Comparison of ENCODE assay signal across 8 mouse cellular contexts in the genomic region with DNA sequence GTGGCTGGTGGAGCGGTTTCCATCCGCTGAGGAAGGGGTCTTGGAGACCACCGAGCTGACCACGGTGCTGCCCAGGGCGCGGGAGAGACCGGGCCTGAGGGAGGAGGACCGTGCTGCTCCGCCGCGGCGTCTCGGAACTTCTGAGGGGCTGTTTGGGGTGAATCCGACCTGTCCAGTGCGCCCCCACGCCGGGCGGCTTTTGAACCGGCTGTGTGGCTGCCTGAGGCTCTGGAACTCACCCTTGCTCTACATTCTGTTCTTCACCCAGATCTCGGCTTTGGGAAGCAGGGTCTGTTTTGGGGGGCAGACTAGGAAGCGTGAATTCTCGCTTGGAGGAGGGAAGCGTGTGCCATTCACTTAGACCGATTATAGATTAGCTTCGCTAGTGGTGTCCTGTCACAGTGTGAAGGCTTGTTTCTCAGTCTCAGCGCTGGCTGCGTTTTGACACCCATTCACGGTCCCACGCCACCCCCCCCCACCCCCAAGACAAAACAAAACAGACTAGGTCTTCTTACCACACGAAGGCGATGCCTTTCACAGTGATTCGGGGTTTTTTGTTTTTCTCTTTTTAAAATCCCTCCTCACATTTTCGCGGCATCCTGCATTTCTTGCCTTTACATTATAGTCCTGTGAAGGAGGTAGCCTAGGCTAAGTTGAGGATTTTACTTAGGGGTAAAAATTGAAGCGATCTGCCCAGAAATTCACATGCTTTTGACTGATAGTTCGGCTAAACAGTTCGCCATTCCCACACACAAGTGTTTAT. TPM values are rescaled to one million over a fixed set of nuclear protein-coding genes. Genes with fewer than 3 reads are reported as not detected.
DNase-seq lines count a peak whose midpoint lies in the region; ATAC-seq lines count a peak whose summit lies in the region.

No protein-coding gene starts in this region.

- H3K36me3 ChIP-seq in heart, embryonic 10.5 days = peaks cover 21% of the 10 kb centered on the region
- peaks cover 24% of the 10 kb centered on the region for H3K36me3 ChIP-seq in embryonic facial prominence, embryonic 10.5 days (replicated peaks)
- H3K36me3 ChIP-seq in intestine, embryonic 14.5 days (ENCODE audit: control insufficient read depth, insufficient read depth, low read length) = no peaks in the 10 kb centered on the region
- H3K36me3 ChIP-seq in megakaryocyte, embryonic 14.5 days (replicated peaks; ENCODE audit: low read length) = peaks cover 18% of the 10 kb centered on the region

- H3K4me1 ChIP-seq in heart, embryonic 10.5 days = peaks cover 6% of the 10 kb centered on the region; the same call in 1 of the 2 replicates
- peaks cover 16% of the 10 kb centered on the region for H3K4me1 ChIP-seq in embryonic facial prominence, embryonic 10.5 days
- peaks cover 9% of the 10 kb centered on the region for H3K4me1 ChIP-seq in intestine, embryonic 14.5 days (replicated peaks; ENCODE audit: control insufficient read depth, insufficient read depth, low read length)
- H3K4me1 ChIP-seq in megakaryocyte, embryonic 14.5 days = peaks cover 54% of the 10 kb centered on the region

- no peak for DNase-seq in heart, embryonic 10.5 days (ENCODE audit: low spot score)
- DNase-seq in heart, postnatal 14 days = no peak
- DNase-seq in CD4-positive, CD25-positive, alpha-beta regulatory T cell, adult 2 months (ENCODE audit: low read depth, low spot score) = peak; percentile 68
- no peak for DNase-seq in embryonic facial prominence, embryonic 10.5 days (ENCODE audit: low spot score)
- DNase-seq in intestine, embryonic 14.5 days (ENCODE audit: low spot score) = peak; percentile 56
- DNase-seq in layer of hippocampus, adult 8-10 months (ENCODE audit: low spot score in 2 of 2) = no peak
- no peak for DNase-seq in cerebellum, adult 18-20 months

- peak; percentile 79 for ATAC-seq in intestine, embryonic 14.5 days (replicated peaks; ENCODE audit: low FRiP score, low TSS enrichment, low read depth)

- peak overlapping the region; percentile 100 for H3K27ac ChIP-seq in heart, embryonic 10.5 days
- H3K27ac ChIP-seq in embryonic facial prominence, embryonic 10.5 days (replicated peaks) = peak overlapping the region; percentile 96
- peak overlapping the region; percentile 95 for H3K27ac ChIP-seq in intestine, embryonic 14.5 days (ENCODE audit: low read depth)

- WGBS in heart, embryonic 10.5 days = 3% methylated on average over 37 of the region's 37 CpGs
- WGBS in embryonic facial prominence, embryonic 10.5 days = 4% methylated on average over 37 of the region's 37 CpGs
- 2% methylated on average over 37 of the region's 37 CpGs for WGBS in intestine, embryonic 14.5 days

- H3K9me3 ChIP-seq in heart, embryonic 10.5 days = no peaks in the 10 kb centered on the region
- H3K9me3 ChIP-seq in embryonic facial prominence, embryonic 10.5 days = no peaks in the 10 kb centered on the region
- no peaks in the 10 kb centered on the region for H3K9me3 ChIP-seq in intestine, embryonic 14.5 days (ENCODE audit: control insufficient read depth, low read length)
- H3K9me3 ChIP-seq in megakaryocyte, embryonic 14.5 days = no peaks in the 10 kb centered on the region

- H3K4me2 ChIP-seq in intestine, embryonic 14.5 days (ENCODE audit: low read length) = peak overlapping the region; percentile 74

- no peaks in the 10 kb centered on the region for H3K27me3 ChIP-seq in heart, embryonic 10.5 days (ENCODE audit: insufficient read depth, poor library complexity, severe bottlenecking)
- no peaks in the 10 kb centered on the region for H3K27me3 ChIP-seq in embryonic facial prominence, embryonic 10.5 days (replicated peaks; ENCODE audit: low read depth, poor library complexity, severe bottlenecking)
- H3K27me3 ChIP-seq in intestine, embryonic 14.5 days (replicated peaks; ENCODE audit: control insufficient read depth, insufficient read depth, low read length) = no peaks in the 10 kb centered on the region
- no peaks in the 10 kb centered on the region for H3K27me3 ChIP-seq in megakaryocyte, embryonic 14.5 days (replicated peaks)

- intact Hi-C loops in heart, postnatal 14 days (cut with DNase I) = no loop called here

- peak overlapping the region; percentile 95 for H3K4me3 ChIP-seq in heart, embryonic 10.5 days
- H3K4me3 ChIP-seq in embryonic facial prominence, embryonic 10.5 days = peak overlapping the region; percentile 78
- peak overlapping the region; percentile 90 for H3K4me3 ChIP-seq in intestine, embryonic 14.5 days (ENCODE audit: low read depth, low read length)
- H3K4me3 ChIP-seq in megakaryocyte, embryonic 14.5 days (replicated peaks) = peak overlapping the region; percentile 98

- H3K9ac ChIP-seq in intestine, embryonic 14.5 days (ENCODE audit: low read length) = peak overlapping the region; percentile 92

RNA-seq across cellular contexts. Expression of gene Bcl2l13, which starts 0.6 kb away (rescaled TPM):
- 30.9 and 36.8 TPM in 2 replicates for polyA plus RNA-seq in heart, embryonic 10.5 days (2016; fragmentation: Nextera tagmentation; extraction: Ambion mirVana)
- 10 to 100 TPM; 73.9 to 77.4 TPM for total RNA-seq in heart, postnatal 14 days (2021)
- polyA plus RNA-seq in embryonic facial prominence, embryonic 10.5 days (2016; fragmentation: Nextera tagmentation; extraction: Ambion mirVana) = 45.1 and 49.7 TPM in 2 replicates
- 27.2 and 27.6 TPM in 2 replicates for polyA plus RNA-seq in intestine, embryonic 14.5 days (2014; fragmentation: Nextera tagmentation; extraction: Ambion mirVana)
- polyA plus RNA-seq in megakaryocyte, embryonic 14.5 days (2012; ENCODE audit: insufficient read depth, low replicate concordance) = 15.8 and 34.6 TPM in 2 replicates
- 10 to 100 TPM; 37.5 to 40.6 (median 39.1) TPM for total RNA-seq in layer of hippocampus, adult 8-10 months (2022)

RNA-seq across cellular contexts. Expression of gene Atp6v1e1, which starts 14.0 kb away (rescaled TPM):
- polyA plus RNA-seq in heart, embryonic 10.5 days (2016; fragmentation: Nextera tagmentation; extraction: Ambion mirVana) = 135 and 144 TPM in 2 replicates
- total RNA-seq in heart, postnatal 14 days (2021) = 100 to 1,000 TPM; 148 to 151 TPM
- 116 and 117 TPM in 2 replicates for polyA plus RNA-seq in embryonic facial prominence, embryonic 10.5 days (2016; fragmentation: Nextera tagmentation; extraction: Ambion mirVana)
- 116 and 117 TPM in 2 replicates for polyA plus RNA-seq in intestine, embryonic 14.5 days (2014; fragmentation: Nextera tagmentation; extraction: Ambion mirVana)
- polyA plus RNA-seq in megakaryocyte, embryonic 14.5 days (2012; ENCODE audit: insufficient read depth, low replicate concordance) = 30.4 and 97.6 TPM in 2 replicates
- total RNA-seq in layer of hippocampus, adult 8-10 months (2022) = 100 to 1,000 TPM; 467 to 514 (median 483) TPM

Comparison
In these comparisons a context has a peak if more than half of its experiments do, and no peak if none do; other contexts are left out.
1. DNase-seq: peak in CD4-positive, CD25-positive, alpha-beta regulatory T cell, adult 2 months (single experiment) and intestine, embryonic 14.5 days (single experiment); none in heart, embryonic 10.5 days (single experiment), heart, postnatal 14 days (0 of 2), embryonic facial prominence, embryonic 10.5 days (single experiment), layer of hippocampus, adult 8-10 months (0 of 2) and cerebellum, adult 18-20 months (0 of 2).
2. Peak in every context shown above with its lines, with median percentiles within 50 percentile points of each other: H3K27ac ChIP-seq and H3K4me3 ChIP-seq.